Mouse (Mus musculus) liver, adult 2 months (tissue): Measurements from ENCODE around the gene Cep68.

ENCODE experiments used
- CTCF ChIP-seq: fragments of 200-500 bp; IDR thresholded peaks from 2 replicates; pipeline ENCODE4 v1.5.1; 2011; ENCODE audit warnings: low read depth, low read length, control low read depth
- POLR2A ChIP-seq: fragments of 200-500 bp; IDR thresholded peaks from 2 replicates; pipeline ENCODE4 v1.6.1; 2011; ENCODE audit warnings: low read length, control low read depth; ENCODE audit not compliant: insufficient read depth; ENCODE audit errors: extremely low read depth

- no peak for TF ChIP-seq POLR2A
- TF ChIP-seq CTCF, result no peak
These were observed 62.0 kb downstream of the Cep68 start for GRCm38 (mm10) chr11:20187271-20187670.
